Mouse (Mus musculus) olfactory bulb, adult 2 months (tissue): ENCODE data around the gene Rhbg. TPM values are rescaled to one million over a fixed set of nuclear protein-coding genes. Genes with fewer than 3 reads are reported as not detected.

ENCODE experiments used
- H3K27ac ChIP-seq: fragments of 200-500 bp; 2 replicates; pipeline ENCODE4 v1.5.1; 2012; ENCODE audit warnings: low read depth, low read length; ENCODE audit not compliant: insufficient read depth
- H3K4me1 ChIP-seq: fragments of 200-500 bp; 2 replicates; pipeline ENCODE4 v1.6.1; 2012; ENCODE audit warnings: low read length; ENCODE audit not compliant: control insufficient read depth, insufficient read depth
- H3K4me3 ChIP-seq: fragments of 200-500 bp; 2 replicates; pipeline ENCODE4 v1.5.1; 2012; ENCODE audit warnings: mild to moderate bottlenecking, low read depth, low read length, moderate library complexity; ENCODE audit not compliant: insufficient read depth
- CTCF ChIP-seq: fragments of 200-500 bp; IDR thresholded peaks from 2 replicates; pipeline ENCODE4 v1.5.1; 2012; ENCODE audit warnings: low read depth, mild to moderate bottlenecking, low read length, moderate library complexity; ENCODE audit not compliant: insufficient read depth
- POLR2A ChIP-seq: fragments of 200-500 bp; IDR thresholded peaks from 2 replicates; pipeline ENCODE4 v1.6.1; 2012; ENCODE audit warnings: mild to moderate bottlenecking, low read depth, low read length, moderate library complexity; ENCODE audit not compliant: insufficient read depth
- WGBS: fragments of 180-500 bp; shearing (Covaris S2); methylation state at CpG from one replicate; pipeline ENCODE4 v1.1.7; 2018; 5-methylcytosine and 5-hydroxymethylcytosine counted together
- polyA plus RNA-seq: library from polyadenylated mRNA; stranded (reverse); fragments of >200 nt; gene quantifications from 2 replicates; pipeline ENCODE4 v1.2.4, GENCODE M21; 2012; ENCODE audit warnings: low replicate concordance; ENCODE audit not compliant: missing spikeins, insufficient read depth, insufficient read length

Rhbg gene
- polyA plus RNA-seq, 1 experiment: not detected

GRCm38 (mm10) chr3:88256382-88256781 lies 1.9 kb upstream of the Rhbg start:
- 92% methylated on average over 7 of the region's 7 CpGs for WGBS
- Histone ChIP-seq H3K4me3 (no peak overlapping the region), H3K4me1 (peaks cover 7% of the 10 kb centered on the region; the same call in 1 of the 2 replicates), H3K27ac (no peak overlapping the region)
- no peak for TF ChIP-seq CTCF
- no peak for TF ChIP-seq POLR2A

DNA sequence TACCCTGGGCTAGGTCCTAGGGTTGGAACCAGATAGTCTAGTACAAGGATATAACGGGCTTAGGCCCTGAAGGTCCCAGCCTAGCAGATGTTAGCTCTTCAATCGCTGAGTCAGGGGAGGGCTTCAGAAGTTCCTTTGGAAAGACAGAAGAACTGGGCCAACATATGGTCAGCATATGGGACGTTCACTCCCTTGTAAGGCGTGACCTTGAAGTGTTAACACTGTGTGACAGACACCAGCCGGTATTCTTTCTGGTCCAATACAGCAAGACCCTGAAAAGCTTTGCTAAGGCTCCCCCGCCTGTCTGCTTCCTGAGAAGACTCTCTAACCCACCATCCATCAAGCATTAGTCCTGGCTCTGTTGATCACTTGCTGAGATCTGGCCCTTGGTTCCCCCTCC lies 1.4 kb upstream of the Rhbg start:
- H3K27ac ChIP-seq: no peak overlapping the region
- peaks cover 7% of the 10 kb centered on the region; the same call in 1 of the 2 replicates for H3K4me1 ChIP-seq
- 94% methylated on average over 6 of the region's 6 CpGs for WGBS
- TF ChIP-seq CTCF (no peak), POLR2A (no peak)
- H3K4me3 ChIP-seq: no peak overlapping the region

DNA sequence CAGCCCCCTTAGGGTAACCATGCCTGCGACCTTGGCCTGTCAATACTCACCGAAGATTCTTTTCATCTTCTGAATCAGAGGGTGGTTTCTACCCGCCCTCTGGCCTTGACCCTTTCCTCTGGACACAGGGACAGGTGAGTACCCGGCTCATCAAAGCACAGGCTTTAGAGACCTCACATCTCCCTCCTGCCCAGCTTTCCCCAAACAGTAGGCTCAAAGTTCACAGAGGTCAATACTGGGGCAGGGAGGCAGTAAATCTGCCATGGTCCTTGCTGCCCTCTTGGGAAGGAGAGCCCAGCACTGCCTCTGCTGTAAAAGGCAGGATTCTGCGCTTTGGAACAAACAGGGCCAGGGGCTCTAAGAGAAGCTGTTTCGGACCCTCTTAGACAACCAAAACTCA lies 1.8 kb downstream of the Rhbg start:
- Histone ChIP-seq H3K4me3 (no peak overlapping the region), H3K4me1 (peaks cover 7% of the 10 kb centered on the region; the same call in 1 of the 2 replicates), H3K27ac (no peak overlapping the region)
- TF ChIP-seq POLR2A (no peak), CTCF (no peak)
- 93% methylated on average over 6 of the region's 6 CpGs for WGBS

DNA sequence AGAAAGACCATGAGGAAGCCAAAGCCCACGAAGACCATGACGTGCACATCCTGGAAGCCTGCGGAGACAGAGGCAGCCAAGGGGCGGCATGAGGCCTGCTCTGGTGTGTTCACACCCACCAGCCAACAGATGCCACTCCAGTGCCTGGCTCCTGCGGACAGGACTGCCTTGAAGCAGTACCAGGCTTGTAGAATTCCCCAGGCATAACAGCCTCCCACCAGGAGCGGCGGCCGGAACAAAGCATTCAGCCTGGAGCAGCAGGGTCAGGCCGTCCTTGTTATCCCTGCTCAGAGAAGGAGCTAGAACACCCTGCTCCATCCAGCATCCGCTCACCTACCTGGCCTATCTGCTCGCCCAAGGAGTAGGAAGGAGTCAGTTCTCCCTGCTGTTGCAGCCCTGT lies 6.1 kb downstream of the Rhbg start:
- no peak for TF ChIP-seq CTCF
- no peak for TF ChIP-seq POLR2A
- H3K4me3 ChIP-seq: no peak overlapping the region
- no peak overlapping the region for H3K27ac ChIP-seq
- H3K4me1 ChIP-seq: peaks cover 8% of the 10 kb centered on the region; the same call in 1 of the 2 replicates
- WGBS: 81% methylated on average over 11 of the region's 11 CpGs

GRCm38 (mm10) chr3:88247666-88248065 lies 6.8 kb downstream of the Rhbg start:
- WGBS: 72% methylated on average over 9 of the region's 9 CpGs
- Histone ChIP-seq H3K4me1 (peaks cover 9% of the 10 kb centered on the region), H3K4me3 (no peak overlapping the region), H3K27ac (no peak overlapping the region)
- TF ChIP-seq POLR2A (no peak), CTCF (no peak)

- TF ChIP-seq CTCF: peak; percentile 81; the same call in 1 of the 2 replicates
- TF ChIP-seq POLR2A: no peak
- WGBS: 16% methylated on average over 13 of the region's 13 CpGs
- no peak overlapping the region for H3K27ac ChIP-seq
- no peak overlapping the region for H3K4me3 ChIP-seq
- peaks cover 17% of the 10 kb centered on the region for H3K4me1 ChIP-seq
Measured at GRCm38 (mm10) chr3:88245811-88246210, 8.7 kb downstream of the Rhbg start.

DNA sequence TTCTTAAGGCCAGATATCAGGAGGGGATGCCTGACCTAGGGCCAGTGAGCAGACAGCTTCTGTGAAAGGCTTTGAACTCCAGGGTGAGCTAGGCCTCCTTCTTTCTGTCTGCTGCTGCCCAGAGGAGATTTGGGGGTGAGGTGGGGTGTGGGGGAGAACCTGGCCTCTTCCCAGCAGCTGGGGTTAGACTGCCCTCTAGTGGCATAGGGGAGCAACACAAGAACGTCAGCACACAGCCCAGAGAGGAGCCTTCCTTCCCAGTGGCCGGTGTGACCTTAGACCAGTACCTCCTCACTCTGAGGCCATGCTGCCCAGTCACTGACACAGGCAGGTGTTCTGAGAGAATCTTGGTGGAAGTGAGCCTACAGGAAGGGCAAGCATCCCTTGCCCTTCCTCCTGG lies 10.4 kb downstream of the Rhbg start:
- TF ChIP-seq POLR2A (no peak), CTCF (peak; percentile 64; the same call in 1 of the 2 replicates)
- no peak overlapping the region for H3K27ac ChIP-seq
- 10% methylated on average over 2 of the region's 2 CpGs for WGBS
- peaks cover 22% of the 10 kb centered on the region for H3K4me1 ChIP-seq
- H3K4me3 ChIP-seq: no peak overlapping the region

GRCm38 (mm10) chr3:88242531-88242930 lies 12.0 kb downstream of the Rhbg start:
- Histone ChIP-seq H3K27ac (no peak overlapping the region), H3K4me1 (peaks cover 32% of the 10 kb centered on the region), H3K4me3 (no peak overlapping the region)
- TF ChIP-seq CTCF (peak; percentile 96), POLR2A (no peak)
- WGBS: under 1% methylated on average over 13 of the region's 13 CpGs

DNA sequence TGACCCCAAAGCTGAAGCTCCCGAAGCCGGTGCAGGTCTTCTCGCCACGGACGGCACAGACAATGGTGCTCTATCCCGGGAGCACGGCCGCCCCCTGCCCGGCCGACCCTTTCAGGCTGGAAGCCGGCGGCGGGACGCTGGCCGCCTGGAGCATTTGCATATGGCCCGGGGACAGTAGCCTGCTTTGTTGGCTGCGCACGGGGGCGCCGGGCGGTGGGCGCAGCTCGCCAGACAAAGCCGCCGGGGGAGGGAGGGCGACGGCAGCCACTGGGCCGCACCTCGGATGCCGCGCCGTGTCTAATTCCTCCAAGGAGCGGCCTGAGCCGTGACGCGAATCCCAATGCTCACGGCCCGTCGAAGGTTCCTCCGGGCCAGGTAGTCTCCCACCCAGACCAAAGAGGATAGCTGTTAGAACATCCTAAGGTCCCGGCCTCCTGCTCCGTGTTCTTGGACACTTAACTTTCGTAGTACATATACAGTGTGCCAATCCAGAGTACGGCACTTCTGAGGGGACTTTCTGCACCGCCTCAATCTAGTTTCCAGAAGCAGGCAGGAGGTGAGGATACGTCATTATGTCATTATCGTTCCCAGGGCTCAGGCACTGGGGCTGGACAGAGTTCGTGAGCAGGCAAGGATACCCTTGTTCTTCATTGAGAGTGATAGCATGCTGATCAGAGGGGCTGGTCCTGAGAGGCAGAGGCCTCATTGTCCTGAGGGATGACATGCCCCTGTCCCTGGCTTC lies 13.3 kb downstream of the Rhbg start:
- no peak overlapping the region for H3K4me3 ChIP-seq
- 40% methylated on average over 48 of the region's 48 CpGs for WGBS
- TF ChIP-seq CTCF (no peak), POLR2A (no peak)
- peaks cover 35% of the 10 kb centered on the region for H3K4me1 ChIP-seq
- H3K27ac ChIP-seq: no peak overlapping the region
